ENCODE assay signal across 9 mouse cellular contexts in the genomic region with DNA sequence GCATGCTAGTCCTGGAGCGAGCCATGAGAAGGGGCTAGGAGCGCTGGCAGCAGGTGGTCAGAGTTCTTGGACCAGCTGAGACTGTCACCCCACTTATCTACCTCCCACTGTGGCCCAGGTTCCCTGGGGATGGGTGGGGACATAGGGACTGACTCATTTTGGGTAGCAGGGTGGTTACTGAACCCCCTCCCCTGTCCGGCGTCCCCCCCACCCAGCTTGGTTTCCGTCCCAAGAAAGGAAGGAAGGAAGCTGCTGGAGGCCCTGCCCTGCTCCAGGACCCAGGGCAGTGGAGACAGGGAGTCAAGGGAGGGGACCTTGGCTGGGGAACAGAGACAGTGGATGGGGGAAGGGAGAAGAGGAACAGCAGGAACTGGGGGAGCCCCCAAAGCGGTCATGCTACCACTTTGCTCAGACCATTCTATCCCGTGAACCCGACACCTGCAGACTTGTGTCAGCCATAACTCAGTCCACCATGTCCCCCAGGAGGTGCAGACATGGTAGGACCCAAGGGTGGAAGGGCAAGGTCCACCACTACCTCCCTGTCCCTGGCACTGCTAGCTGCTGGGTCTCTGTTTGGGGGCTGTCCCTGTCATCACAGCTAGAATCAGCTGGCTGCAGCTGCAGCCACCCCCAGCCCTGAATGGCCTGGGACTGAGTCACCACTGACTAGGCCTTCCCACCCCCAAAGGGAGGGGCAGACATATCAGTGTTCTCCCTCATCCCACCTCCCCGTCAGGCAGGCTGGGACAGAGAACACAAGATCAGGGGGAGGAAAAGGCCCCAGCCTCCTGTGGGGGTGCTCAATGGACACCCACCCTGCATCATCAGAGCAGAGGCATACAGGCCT. TPM values are rescaled to one million over a fixed set of nuclear protein-coding genes. Genes with fewer than 3 reads are reported as not detected.
DNase-seq lines count a peak whose midpoint lies in the region; ATAC-seq lines count a peak whose summit lies in the region.
"Had no signal": no experiment of that assay in that cellular context is flagged by ENCODE, and none has a peak within 500 bp of the region (broad histone marks: within the 10 kb centered on the region; RNA-seq: fewer than 3 reads in every experiment).

No protein-coding gene starts in this region.

- no peak for ATAC-seq in hindbrain, embryonic 11.5 days (ENCODE audit: low FRiP score)
- 0 out of 2 replicates have a peak, but pooled peaks have one; percentile 5 for ATAC-seq in kidney, embryonic 14.5 days (ENCODE audit: low FRiP score, low TSS enrichment)
- ATAC-seq: Patski had no signal

- H3K9ac ChIP-seq in hindbrain, embryonic 11.5 days (ENCODE audit: low read depth, low read length): no peak overlapping the region
- no peak overlapping the region; the same call in 1 of the 2 replicates for H3K9ac ChIP-seq in kidney, embryonic 14.5 days (ENCODE audit: low read depth, low read length)

- WGBS in hindbrain, embryonic 10.5 days: 77% methylated on average over 9 of the region's 9 CpGs
- WGBS in hindbrain, embryonic 11.5 days: 83% methylated on average over 9 of the region's 9 CpGs
- WGBS in kidney, embryonic 14.5 days: 71% methylated on average over 9 of the region's 9 CpGs

- peak overlapping the region; percentile 9; the same call in 1 of the 2 replicates for H3K4me3 ChIP-seq in hindbrain, embryonic 10.5 days
- H3K4me3 ChIP-seq in hindbrain, embryonic 11.5 days (ENCODE audit: low read depth, low read length): no peak overlapping the region
- no peak overlapping the region; the same call in 1 of the 2 replicates for H3K4me3 ChIP-seq in kidney, embryonic 14.5 days (ENCODE audit: low read length)

- H3K4me1 ChIP-seq in hindbrain, embryonic 10.5 days (replicated peaks): peaks cover 62% of the 10 kb centered on the region
- H3K4me1 ChIP-seq in hindbrain, embryonic 11.5 days (replicated peaks; ENCODE audit: control insufficient read depth, insufficient read depth, low read length): 0 out of 2 replicates have a peak, but pooled peaks cover 5% of the 10 kb centered on the region
- peaks cover 43% of the 10 kb centered on the region for H3K4me1 ChIP-seq in kidney, embryonic 14.5 days (ENCODE audit: control insufficient read depth, insufficient read depth, low read length)

- H3K27me3 ChIP-seq in hindbrain, embryonic 10.5 days (ENCODE audit: insufficient read depth, poor library complexity, severe bottlenecking): peaks cover 27% of the 10 kb centered on the region
- H3K27me3 ChIP-seq in hindbrain, embryonic 11.5 days (ENCODE audit: control insufficient read depth, insufficient read depth, low read length): peaks cover 7% of the 10 kb centered on the region
- no peaks in the 10 kb centered on the region for H3K27me3 ChIP-seq in kidney, embryonic 14.5 days (ENCODE audit: control insufficient read depth, insufficient read depth, low read length)
- H3K27me3 ChIP-seq: Patski had no signal

- H3K36me3 ChIP-seq in hindbrain, embryonic 10.5 days: peaks cover 7% of the 10 kb centered on the region
- H3K36me3 ChIP-seq in hindbrain, embryonic 11.5 days (ENCODE audit: control insufficient read depth, insufficient read depth, low read length): no peaks in the 10 kb centered on the region
- peaks cover 15% of the 10 kb centered on the region for H3K36me3 ChIP-seq in kidney, embryonic 14.5 days (ENCODE audit: control insufficient read depth, insufficient read depth, low read length)

- H3K4me2 ChIP-seq in hindbrain, embryonic 11.5 days (replicated peaks; ENCODE audit: low read depth, low read length): no peak overlapping the region
- H3K4me2 ChIP-seq in kidney, embryonic 14.5 days (replicated peaks; ENCODE audit: low read depth, low read length): peak overlapping the region; percentile 22; the same call in 1 of the 2 replicates

- peak overlapping the region; percentile 83 for H3K27ac ChIP-seq in hindbrain, embryonic 10.5 days
- H3K27ac ChIP-seq in hindbrain, embryonic 11.5 days (ENCODE audit: low read depth, low read length): no peak overlapping the region
- H3K27ac ChIP-seq in kidney, embryonic 14.5 days (ENCODE audit: low read depth, low read length): peak overlapping the region; percentile 76

- no peak for DNase-seq in hindbrain, embryonic 10.5 days (ENCODE audit: low spot score)
- no peak for DNase-seq in hindbrain, embryonic 11.5 days (ENCODE audit: low spot score)
- DNase-seq in heart, adult 9 months (ENCODE audit: low spot score in 2 of 2): peak; percentile 80 to 89
- peak; percentile 83 for DNase-seq in lung, postnatal 10 days
- no peak for DNase-seq in adipocyte (ENCODE audit: low spot score)
- DNase-seq in embryo, embryonic 11 days: no peak
- no peak for DNase-seq in ovary, adult 18-20 months (ENCODE audit: low spot score)

- no peaks in the 10 kb centered on the region for H3K9me3 ChIP-seq in hindbrain, embryonic 10.5 days
- H3K9me3 ChIP-seq in hindbrain, embryonic 11.5 days (ENCODE audit: control insufficient read depth, low read length): no peaks in the 10 kb centered on the region
- no peaks in the 10 kb centered on the region for H3K9me3 ChIP-seq in kidney, embryonic 14.5 days (ENCODE audit: control insufficient read depth, low read length)

RNA-seq across cellular contexts. Expression of gene Slc9a3r2, which starts 5.0 kb away (rescaled TPM):
- 34.2 and 39.2 TPM in 2 replicates for polyA plus RNA-seq in hindbrain, embryonic 10.5 days (2016; fragmentation: Nextera tagmentation; extraction: Ambion mirVana)
- polyA plus RNA-seq in hindbrain, embryonic 11.5 days (2014; fragmentation: Nextera tagmentation; extraction: Ambion mirVana): 36.0 and 36.3 TPM in 2 replicates
- polyA plus RNA-seq in kidney, embryonic 14.5 days (2014; fragmentation: Nextera tagmentation; extraction: Ambion mirVana): 86.1 and 95.5 TPM in 2 replicates

RNA-seq across cellular contexts. Expression of gene Nthl1, which starts 12.6 kb away (rescaled TPM):
- 19.9 and 27.1 TPM in 2 replicates for polyA plus RNA-seq in hindbrain, embryonic 10.5 days (2016; fragmentation: Nextera tagmentation; extraction: Ambion mirVana)
- 12.0 and 16.2 TPM in 2 replicates for polyA plus RNA-seq in hindbrain, embryonic 11.5 days (2014; fragmentation: Nextera tagmentation; extraction: Ambion mirVana)
- 14.2 and 17.0 TPM in 2 replicates for polyA plus RNA-seq in kidney, embryonic 14.5 days (2014; fragmentation: Nextera tagmentation; extraction: Ambion mirVana)

RNA-seq across cellular contexts. Expression of gene Tsc2, which starts 12.7 kb away (rescaled TPM):
- 64.1 and 86.9 TPM in 2 replicates for polyA plus RNA-seq in hindbrain, embryonic 10.5 days (2016; fragmentation: Nextera tagmentation; extraction: Ambion mirVana)
- polyA plus RNA-seq in hindbrain, embryonic 11.5 days (2014; fragmentation: Nextera tagmentation; extraction: Ambion mirVana): 46.5 and 53.6 TPM in 2 replicates
- 48.3 and 55.4 TPM in 2 replicates for polyA plus RNA-seq in kidney, embryonic 14.5 days (2014; fragmentation: Nextera tagmentation; extraction: Ambion mirVana)

RNA-seq across cellular contexts. Expression of gene Npw, which starts 13.2 kb away (rescaled TPM):
- not detected in 2 replicates for polyA plus RNA-seq in hindbrain, embryonic 10.5 days (2016; fragmentation: Nextera tagmentation; extraction: Ambion mirVana)
- polyA plus RNA-seq in hindbrain, embryonic 11.5 days (2014; fragmentation: Nextera tagmentation; extraction: Ambion mirVana): not detected in 2 replicates
- polyA plus RNA-seq in kidney, embryonic 14.5 days (2014; fragmentation: Nextera tagmentation; extraction: Ambion mirVana): 0.66 TPM in 1 of 2 replicates, not detected in the other
- polyA plus RNA-seq: Patski had no signal

RNA-seq across cellular contexts. Expression of gene Zfp598, which starts 24.4 kb away (rescaled TPM):
- 26.2 and 28.6 TPM in 2 replicates for polyA plus RNA-seq in hindbrain, embryonic 10.5 days (2016; fragmentation: Nextera tagmentation; extraction: Ambion mirVana)
- polyA plus RNA-seq in hindbrain, embryonic 11.5 days (2014; fragmentation: Nextera tagmentation; extraction: Ambion mirVana): 24.7 and 24.8 TPM in 2 replicates
- 25.3 and 34.4 TPM in 2 replicates for polyA plus RNA-seq in kidney, embryonic 14.5 days (2014; fragmentation: Nextera tagmentation; extraction: Ambion mirVana)

Comparison
In these comparisons a context has a peak if more than half of its experiments do, and no peak if none do; other contexts are left out.
1. DNase-seq: peak in heart, adult 9 months (2 of 2) and lung, postnatal 10 days (single experiment); none in hindbrain, embryonic 10.5 days (single experiment), hindbrain, embryonic 11.5 days (single experiment), adipocyte (single experiment), embryo, embryonic 11 days (single experiment) and ovary, adult 18-20 months (single experiment).